11 mouse cellular contexts compared by ENCODE assay signal in genomic region chr6:18078615-18079014, GRCm38 (mm10). TPM values are rescaled to one million over a fixed set of nuclear protein-coding genes. Genes with fewer than 3 reads are reported as not detected.
DNase-seq lines count a peak whose midpoint lies in the region; ATAC-seq and TF ChIP-seq lines count a peak whose summit lies in the region.
"Had no signal": no experiment of that assay in that cellular context is flagged by ENCODE, and none has a peak within 500 bp of the region (broad histone marks: within the 10 kb centered on the region; RNA-seq: fewer than 3 reads in every experiment).

No protein-coding gene starts in this region.

- no peak overlapping the region for H3K4me2 ChIP-seq in hindbrain, embryonic 13.5 days
- H3K4me2 ChIP-seq: midbrain, embryonic 12.5 days had no signal

- no peak for TF ChIP-seq POLR2A in heart, adult 2 months (IDR thresholded peaks at IDR 0.05; ENCODE audit: insufficient read depth, low read depth, low read length)
- TF ChIP-seq POLR2A in lung, adult 2 months (IDR thresholded peaks at IDR 0.05; ENCODE audit: borderline replicate concordance, extremely low read depth, low read depth, low read length), result no peak

- H3K79me2 ChIP-seq in heart, adult 2 months (replicated peaks; ENCODE audit: control insufficient read depth, insufficient read depth, low read length), result no peaks in the 10 kb centered on the region

- no peak for TF ChIP-seq EP300 in heart, adult 2 months (IDR thresholded peaks at IDR 0.05; ENCODE audit: insufficient read depth, low read depth, low read length)

- TF ChIP-seq CTCF in heart, adult 2 months (IDR thresholded peaks at IDR 0.05), result peak; percentile 76
- TF ChIP-seq CTCF in lung, adult 2 months (IDR thresholded peaks at IDR 0.05; ENCODE audit: insufficient read depth, low read length), result no peak

- ATAC-seq in hindbrain, embryonic 13.5 days (ENCODE audit: low FRiP score), result no peak

- H3K27me3 ChIP-seq in heart, adult 2 months (ENCODE audit: control insufficient read depth, insufficient read depth, low read length), result no peaks in the 10 kb centered on the region
- H3K27me3 ChIP-seq in hindbrain, embryonic 13.5 days, result no peaks in the 10 kb centered on the region
- H3K27me3 ChIP-seq: midbrain, embryonic 12.5 days had no signal

- no peak overlapping the region for H3K27ac ChIP-seq in heart, adult 2 months
- no peak overlapping the region for H3K27ac ChIP-seq in hindbrain, embryonic 13.5 days
- H3K27ac ChIP-seq: midbrain, embryonic 12.5 days had no signal

- no peak for DNase-seq in heart, adult 2 months
- DNase-seq in heart, postnatal 14 days, result no peak
- peak; percentile 17 for DNase-seq in lung, postnatal 10 days
- no peak for DNase-seq in lung, adult 2 months
- DNase-seq in embryo, embryonic 11 days, result peak; percentile 70
- peak; percentile 11 for DNase-seq in retina, postnatal 7 days (ENCODE audit: low read depth, low spot score)
- no peak for DNase-seq in testis, postnatal 10 days (ENCODE audit: low spot score)

- intact Hi-C loops in heart, adult 2 months (cut with DNase I), result loop anchor here (5.0 kb wide), 2 partner anchors 151 to 406 kb away; no protein-coding TSS in a partner anchor
- intact Hi-C loops in heart, postnatal 14 days (cut with DNase I), result loop anchor here (2.0 to 5.0 kb wide), 2 partner anchors 154 to 401 kb away; no protein-coding TSS in a partner anchor

- H3K4me3 ChIP-seq in heart, adult 2 months, result no peak overlapping the region
- no peak overlapping the region for H3K4me3 ChIP-seq in lung, adult 2 months (replicated peaks; ENCODE audit: extremely low read depth, low read depth, low read length)
- no peak overlapping the region for H3K4me3 ChIP-seq in hindbrain, embryonic 13.5 days
- H3K4me3 ChIP-seq: midbrain, embryonic 12.5 days had no signal

- WGBS in heart, adult 2 months, result 17% methylated on average over 1 of the region's 1 CpGs
- 14% methylated on average over 1 of the region's 1 CpGs for WGBS in lung, adult 2 months
- 17% methylated on average over 1 of the region's 1 CpGs for WGBS in hindbrain, embryonic 13.5 days

- H3K9me3 ChIP-seq in hindbrain, embryonic 13.5 days, result no peaks in the 10 kb centered on the region
- H3K9me3 ChIP-seq: midbrain, embryonic 12.5 days had no signal

- H3K9ac ChIP-seq in heart, adult 2 months (ENCODE audit: low read depth, low read length), result no peak overlapping the region
- no peak overlapping the region for H3K9ac ChIP-seq in hindbrain, embryonic 13.5 days
- H3K9ac ChIP-seq: midbrain, embryonic 12.5 days had no signal

- H3K36me3 ChIP-seq in heart, adult 2 months (ENCODE audit: control insufficient read depth, insufficient read depth, low read length), result no peaks in the 10 kb centered on the region
- H3K36me3 ChIP-seq in hindbrain, embryonic 13.5 days, result no peaks in the 10 kb centered on the region
- H3K36me3 ChIP-seq: midbrain, embryonic 12.5 days had no signal

- no peaks in the 10 kb centered on the region for H3K4me1 ChIP-seq in heart, adult 2 months (ENCODE audit: control insufficient read depth, insufficient read depth, low read length)
- H3K4me1 ChIP-seq in lung, adult 2 months (ENCODE audit: control insufficient read depth, insufficient read depth, low read length), result no peaks in the 10 kb centered on the region
- no peaks in the 10 kb centered on the region for H3K4me1 ChIP-seq in hindbrain, embryonic 13.5 days (replicated peaks)
- H3K4me1 ChIP-seq: midbrain, embryonic 12.5 days had no signal

RNA-seq across cellular contexts. Expression of gene Asz1, which starts 30.2 kb away (rescaled TPM):
- not detected for total RNA-seq in heart, adult 2 months (2021)
- polyA plus RNA-seq in heart, adult 2 months (2012; rRNA removed), result not detected in 2 replicates
- total RNA-seq in heart, postnatal 14 days (2021), result not detected
- polyA plus RNA-seq in lung, adult 2 months (2012; rRNA removed), result not detected in 2 replicates
- not detected in 2 replicates for polyA plus RNA-seq in hindbrain, embryonic 13.5 days (2015; fragmentation: Nextera tagmentation; extraction: Ambion mirVana)
- polyA plus RNA-seq: gonadal fat pad, adult 2 months; midbrain, embryonic 12.5 days; spleen, adult 2 months had no signal

RNA-seq across cellular contexts. Expression of gene Wnt2, which starts 48.2 kb away (rescaled TPM):
- total RNA-seq in heart, adult 2 months (2021), result under 1 TPM; 0.73 to 0.86 TPM
- 0.85 and 0.86 TPM in 2 replicates for polyA plus RNA-seq in heart, adult 2 months (2012; rRNA removed)
- 1 to 10 TPM; 1.1 to 1.2 TPM for total RNA-seq in heart, postnatal 14 days (2021)
- 14.8 and 15.0 TPM in 2 replicates for polyA plus RNA-seq in lung, adult 2 months (2012; rRNA removed)
- polyA plus RNA-seq in hindbrain, embryonic 13.5 days (2015; fragmentation: Nextera tagmentation; extraction: Ambion mirVana), result 0.21 and 0.47 TPM in 2 replicates

Comparison
In these comparisons a context has a peak if more than half of its experiments do, and no peak if none do; other contexts are left out.
1. DNase-seq: peak in lung, postnatal 10 days (single experiment), embryo, embryonic 11 days (single experiment) and retina, postnatal 7 days (single experiment); none in heart, adult 2 months (0 of 2), heart, postnatal 14 days (0 of 2), lung, adult 2 months (single experiment) and testis, postnatal 10 days (single experiment).